Mouse (Mus musculus) left cerebral cortex, postnatal 10 days (tissue): ENCODE measurements at regions not wholly inside any gene's neighbourhood (a gene's known extent, or its start where the extent isn't known, plus 50 kb on each side); places are given as distances from the start of the nearest gene placed in this dataset.

Experiments
- DNase-seq, 2 experiments: peaks; one replicate each; pipeline ENCODE4 v3.0.0; 2021 to 2022; ENCODE audit warnings: low spot score in 2 of 2, mixed read lengths in 1 of 2; ENCODE audit errors: extremely low spot score in 1 of 2
- intact Hi-C: fragments of 180-260 bp; cut with DNase I; formaldehyde crosslinking; loops from one replicate; pipeline ENCODE4 v1.15.1; 2025

GRCm38 (mm10) chr7:145010757-145011156 is 71.0 kb upstream of the Ccnd1 start:
- DNase-seq: no peak
- intact Hi-C loops: no loop called here

- no peak for DNase-seq
- intact Hi-C loops: no loop called here
Observed at GRCm38 (mm10) chr7:145010004-145010403, 70.3 kb upstream of the Ccnd1 start.

GRCm38 (mm10) chr7:145008662-145009333 is 69.1 kb upstream of the Ccnd1 start:
- intact Hi-C loops: no loop called here

GRCm38 (mm10) chr7:145007216-145007615 is 67.5 kb upstream of the Ccnd1 start:
- DNase-seq: no peak
- intact Hi-C loops: no loop called here

More at GRCm38 (mm10) chr7:145008662-145009333, 69.1 kb upstream of the Ccnd1 start:
- no peak for DNase-seq

GRCm38 (mm10) chr7:145001503-145002084 is 61.9 kb upstream of the Ccnd1 start:
- DNase-seq: no peak
- intact Hi-C loops: no loop called here

GRCm38 (mm10) chr7:144999741-145000140 is 60.0 kb upstream of the Ccnd1 start:
- DNase-seq: no peak
- intact Hi-C loops: no loop called here

GRCm38 (mm10) chr7:144996847-144997246 is 57.1 kb upstream of the Ccnd1 start:
- intact Hi-C loops: no loop called here
- no peak for DNase-seq

GRCm38 (mm10) chr7:144994229-144994628 is 54.5 kb upstream of the Ccnd1 start:
- DNase-seq: no peak
- intact Hi-C loops: no loop called here

GRCm38 (mm10) chr7:144993566-144993965 is 53.8 kb upstream of the Ccnd1 start:
- no peak for DNase-seq
- intact Hi-C loops: no loop called here

GRCm38 (mm10) chr7:144991760-144992159 is 52.0 kb upstream of the Ccnd1 start:
- no peak for DNase-seq
- intact Hi-C loops: no loop called here
